Comparison of ENCODE assay signal across 20 mouse cellular contexts in genomic region chrX:36595247-36595646, GRCm38 (mm10). TPM values are rescaled to one million over a fixed set of nuclear protein-coding genes. Genes with fewer than 3 reads are reported as not detected.
DNase-seq lines count a peak whose midpoint lies in the region; TF ChIP-seq lines count a peak whose summit lies in the region.
"Had no signal": no experiment of that assay in that cellular context is flagged by ENCODE, and none has a peak within 500 bp of the region (broad histone marks: within the 10 kb centered on the region; RNA-seq: fewer than 3 reads in every experiment).

No protein-coding gene starts in this region.

- peaks cover 7% of the 10 kb centered on the region for H3K79me2 ChIP-seq in CH12.LX (replicated peaks; ENCODE audit: control insufficient read depth, extremely low read depth, insufficient read depth, poor library complexity, severe bottlenecking)
- H3K79me2 ChIP-seq in MEL (ENCODE audit: control insufficient read depth, insufficient read depth, low read length, poor library complexity), result peaks cover 14% of the 10 kb centered on the region

- H3K4me2 ChIP-seq in CH12.LX (ENCODE audit: insufficient read depth, low read depth, poor library complexity, severe bottlenecking), result no peak overlapping the region

- TF ChIP-seq EP300 in CH12.LX (IDR thresholded peaks at IDR 0.05; ENCODE audit: low read length) (no peak), MEL (IDR thresholded peaks at IDR 0.05; ENCODE audit: low read depth in 1 of 2, low read length in 2 of 2) (peak; percentile 85 to 88)

- DNase-seq in 416B (ENCODE audit: low read depth) (peak; percentile 26), CH12.LX (ENCODE audit: extremely low read depth) (peak; percentile 13), MEL (ENCODE audit: low read depth, low spot score) (peak; percentile 69)
- DNase-seq in layer of hippocampus, adult 11-12 months (ENCODE audit: low spot score), result no peak
- DNase-seq in heart, postnatal 10 days, result no peak
- DNase-seq in urinary bladder, postnatal 10 days (ENCODE audit: low spot score), result no peak
- DNase-seq: adrenal gland, adult 2 months; adrenal gland, adult 8-10 months; adrenal gland, postnatal 10 days; adrenal gland, postnatal 14 days; adrenal gland, postnatal 25 days; adrenal gland, postnatal 36 days; B cell, adult 2 months; cerebellum, adult 11 months; cerebellum, adult 11-12 months; cerebellum, adult 18-20 months; cerebellum, adult 2 months; cerebellum, adult 8-10 months; cerebellum, adult 9-10 months had no signal

- H3K36me3 ChIP-seq in CH12.LX (replicated peaks in 1 of 2; ENCODE audit: control insufficient read depth in 1 of 2, insufficient read depth in 1 of 2, low read length in 1 of 2) (peaks cover 3% of the 10 kb centered on the region in 2 experiments), MEL (ENCODE audit: control insufficient read depth in 1 of 2, insufficient read depth in 2 of 2, low read length in 2 of 2) (peaks cover 0 to 19% of the 10 kb centered on the region in 2 experiments; a peak in 2 of 4 replicates)

- peaks cover 3 to 12% of the 10 kb centered on the region in 2 experiments; a peak in 3 of 4 replicates for H3K4me1 ChIP-seq in CH12.LX (ENCODE audit: control insufficient read depth in 1 of 2, insufficient read depth in 2 of 2)
- H3K4me1 ChIP-seq in MEL (ENCODE audit: control insufficient read depth in 1 of 2, insufficient read depth in 2 of 2, low read length in 2 of 2), result peaks cover under 1 to 15% of the 10 kb centered on the region in 2 experiments

- in situ Hi-C loops in CH12.LX (cut with MboI; ENCODE audit: low pct_ligation_motif_present, low pct_unique_long_range_greater_than_20kb, low sequenced_read_pairs), result no loop called here

- TF ChIP-seq POLR2A in CH12.LX (IDR thresholded peaks at IDR 0.05; ENCODE audit: low read depth, low read length), result no peak
- TF ChIP-seq POLR2A in MEL (IDR thresholded peaks at IDR 0.05; ENCODE audit: control insufficient read depth in 1 of 2, insufficient read depth in 1 of 2, low read depth in 1 of 2, low read length in 2 of 2, poor library complexity in 1 of 2), result no peak

- no peak overlapping the region for H3K27ac ChIP-seq in CH12.LX (ENCODE audit: insufficient read depth, low read depth)
- peak overlapping the region; percentile 57; the same call in 1 of the 2 replicates for H3K27ac ChIP-seq in MEL (ENCODE audit: control insufficient read depth, low read depth, low read length)

- H3K9ac ChIP-seq in CH12.LX (ENCODE audit: insufficient read depth, low read depth), result no peak overlapping the region
- H3K9ac ChIP-seq in MEL (ENCODE audit: control insufficient read depth, low read depth, low read length, poor library complexity, severe bottlenecking), result no peak overlapping the region

- dilution Hi-C loops in CH12.LX (cut with MboI; ENCODE audit: extremely low pct_ligation_motif_present, extremely low pct_unique_long_range_greater_than_20kb, low sequenced_read_pairs), result no loop called here

- TF ChIP-seq RAD21 in CH12.LX (IDR thresholded peaks at IDR 0.05; ENCODE audit: low read depth, low read length) (no peak), MEL (IDR thresholded peaks at IDR 0.05; ENCODE audit: low read depth, low read length) (no peak)

- H3K9me3 ChIP-seq in CH12.LX (replicated peaks; ENCODE audit: low read length) (no peaks in the 10 kb centered on the region), MEL (replicated peaks; ENCODE audit: insufficient read depth, low read length) (no peaks in the 10 kb centered on the region)
- H3K9me3 ChIP-seq: G1E had no signal

- H3K4me3 ChIP-seq in CH12.LX (replicated peaks in 1 of 3; ENCODE audit: low read depth in 2 of 3, low read length in 2 of 3, poor library complexity in 1 of 3) (no peak overlapping the region), MEL (ENCODE audit: control insufficient read depth in 1 of 2, insufficient read depth in 1 of 2, low read depth in 2 of 2, low read length in 2 of 2) (no peak overlapping the region; a peak in 1 of 4 replicates)

- intact Hi-C loops in heart, postnatal 10 days (cut with DNase I), result no loop called here

- H3K27me3 ChIP-seq in CH12.LX (replicated peaks), result no peaks in the 10 kb centered on the region
- H3K27me3 ChIP-seq in MEL (ENCODE audit: control insufficient read depth in 1 of 2, insufficient read depth in 2 of 2, low read length in 2 of 2), result no peaks in the 10 kb centered on the region

- TF ChIP-seq CTCF in CH12.LX (conservative IDR thresholded peaks at IDR 0.05 in 1 of 2, IDR thresholded peaks at IDR 0.05 in 1 of 2; ENCODE audit: low read depth in 2 of 2, low read length in 2 of 2) (no peak), MEL (IDR thresholded peaks at IDR 0.05 in 2 of 3, conservative IDR thresholded peaks at IDR 0.05 in 1 of 3; ENCODE audit: control insufficient read depth in 1 of 3, insufficient read depth in 1 of 3, low read depth in 2 of 3, low read length in 3 of 3, poor library complexity in 1 of 3, severe bottlenecking in 1 of 3) (no peak)

TF ChIP-seq in CH12.LX, 34 proteins besides CTCF, POLR2A, EP300 and RAD21:
- no peak for TF ChIP-seq NRF1 (IDR thresholded peaks at IDR 0.05; ENCODE audit: low read depth, low read length)
- TF ChIP-seq MAFK (IDR thresholded peaks at IDR 0.05; ENCODE audit: insufficient replicate concordance, low read length), result no peak
- no peak for TF ChIP-seq HCFC1 (IDR thresholded peaks at IDR 0.05; ENCODE audit: low read depth, low read length)
- no peak for TF ChIP-seq GABPA (IDR thresholded peaks at IDR 0.05; ENCODE audit: insufficient replicate concordance, low read depth, low read length)
- no peak for TF ChIP-seq ETS1 (conservative IDR thresholded peaks at IDR 0.05; ENCODE audit: low read depth, low read length)
- no peak for TF ChIP-seq RCOR1 (conservative IDR thresholded peaks at IDR 0.05; ENCODE audit: low read depth, low read length)
- no peak for TF ChIP-seq E2F4 (IDR thresholded peaks at IDR 0.05; ENCODE audit: insufficient replicate concordance, low read depth, low read length)
- no peak for TF ChIP-seq ZC3H11A (IDR thresholded peaks at IDR 0.05; ENCODE audit: low read depth, low read length)
- no peak for TF ChIP-seq MYC (IDR thresholded peaks at IDR 0.05; ENCODE audit: low read depth, low read length)
- no peak for TF ChIP-seq MAX (IDR thresholded peaks at IDR 0.05; ENCODE audit: low read length)
- no peak for TF ChIP-seq IRF4 (IDR thresholded peaks at IDR 0.05; ENCODE audit: low read depth, low read length)

TF ChIP-seq in MEL, 35 proteins besides CTCF, POLR2A, EP300 and RAD21:
- peak; percentile 78 for TF ChIP-seq TCF12 (IDR thresholded peaks at IDR 0.05; ENCODE audit: low read depth, low read length)
- no peak for TF ChIP-seq USF2 (IDR thresholded peaks at IDR 0.05; ENCODE audit: borderline replicate concordance in 1 of 2, insufficient read depth in 1 of 2, low read depth in 1 of 2, low read length in 2 of 2)
- no peak for TF ChIP-seq CHD1 (IDR thresholded peaks at IDR 0.05; ENCODE audit: low read depth, low read length)
- peak; percentile 38 for TF ChIP-seq SIN3A (IDR thresholded peaks at IDR 0.05; ENCODE audit: low read length)
- TF ChIP-seq GATA1 (IDR thresholded peaks at IDR 0.05; ENCODE audit: low read depth, low read length), result peak; percentile 82
- TF ChIP-seq ZMIZ1 (IDR thresholded peaks at IDR 0.05; ENCODE audit: low read depth, low read length), result no peak
- TF ChIP-seq MYB (IDR thresholded peaks at IDR 0.05; ENCODE audit: low read depth, low read length), result peak; percentile 56; the same call in 1 of the 2 replicates
- TF ChIP-seq NRF1 (IDR thresholded peaks at IDR 0.05; ENCODE audit: insufficient read depth, low read depth, low read length, poor library complexity, severe bottlenecking), result no peak
- peak; percentile 59; the same call in 1 of the 2 replicates for TF ChIP-seq RCOR1 (IDR thresholded peaks at IDR 0.05; ENCODE audit: low read depth, low read length)
- peak; percentile 50 for TF ChIP-seq TAL1 (IDR thresholded peaks at IDR 0.05; ENCODE audit: low read length)
- peak; percentile 65 for TF ChIP-seq ETS1 (IDR thresholded peaks at IDR 0.05; ENCODE audit: low read depth, low read length)

RNA-seq across cellular contexts. Expression of gene Pgrmc1, which starts 2.8 kb away (rescaled TPM):
- total RNA-seq in CH12.LX (2012; rRNA removed), result 71.4 and 73.7 TPM in 2 replicates
- total RNA-seq in CH12.LX (2014; rRNA removed), result 174 and 190 TPM in 2 replicates
- polyA plus RNA-seq in CH12.LX (2012; ENCODE audit: insufficient read length, low read depth), result 87.2 and 91.4 TPM in 2 replicates
- total RNA-seq in MEL (2012; rRNA removed), result 92.7 and 97.1 TPM in 2 replicates
- 10 to 100 TPM; 78.9 to 88.3 TPM for polyA plus RNA-seq in MEL (2012; ENCODE audit: insufficient read depth in 1 of 2, insufficient read length in 2 of 2, low read depth in 1 of 2, low replicate concordance in 2 of 2, missing spikeins in 1 of 2)
- 10 to 100 TPM; 39.5 TPM for total RNA-seq in heart, postnatal 10 days (2021)

RNA-seq across cellular contexts. Expression of gene Akap17b, which starts 49.9 kb away (rescaled TPM):
- total RNA-seq in CH12.LX (2012; rRNA removed), result 1.7 TPM in 2 replicates
- 2.9 and 3.3 TPM in 2 replicates for total RNA-seq in CH12.LX (2014; rRNA removed)
- polyA plus RNA-seq in CH12.LX (2012; ENCODE audit: insufficient read length, low read depth), result 3.4 and 4.3 TPM in 2 replicates
- total RNA-seq in MEL (2012; rRNA removed), result 1.3 TPM in 2 replicates
- 1 to 10 TPM in 1 of 2 experiments, not detected in 1; 1.6 TPM for polyA plus RNA-seq in MEL (2012; ENCODE audit: insufficient read depth in 1 of 2, insufficient read length in 2 of 2, low read depth in 1 of 2, low replicate concordance in 2 of 2, missing spikeins in 1 of 2)
- 1 to 10 TPM; 1.8 to 2.5 TPM for total RNA-seq in heart, postnatal 10 days (2021)

Comparison
In these comparisons a context has a peak if more than half of its experiments do, and no peak if none do; other contexts are left out.
1. DNase-seq: peak in 416B (single experiment), CH12.LX (single experiment) and MEL (single experiment); none in layer of hippocampus, adult 11-12 months (single experiment), heart, postnatal 10 days (0 of 2) and urinary bladder, postnatal 10 days (single experiment).